Mouse (Mus musculus) hindbrain, embryonic 16.5 days (tissue): ENCODE data around the gene Dppa2. TPM values are rescaled to one million over a fixed set of nuclear protein-coding genes. Genes with fewer than 3 reads are reported as not detected.

Experiments used
- ATAC-seq: fragments of 200-750 bp; cut with Nextera tagmentation; 2 replicates; pipeline ENCODE4 v1.8.0; 2017; ENCODE audit warnings: moderate TSS enrichment, moderate library complexity
- H3K27ac ChIP-seq: fragments of 300-500 bp; sonication (generic); 2 replicates; pipeline ENCODE4 v1.5.1; 2014; ENCODE audit warnings: low read depth, mild to moderate bottlenecking, control low read depth, low read length, moderate library complexity
- H3K27me3 ChIP-seq: fragments of 300-500 bp; sonication (generic); replicated peaks from 2 replicates; pipeline ENCODE4 v1.6.1; 2014; ENCODE audit warnings: low read length; ENCODE audit not compliant: control insufficient read depth, insufficient read depth
- H3K36me3 ChIP-seq: fragments of 300-500 bp; sonication (generic); 2 replicates; pipeline ENCODE4 v1.6.1; 2014; ENCODE audit warnings: mild to moderate bottlenecking, low read length, moderate library complexity, mixed read lengths; ENCODE audit not compliant: control insufficient read depth, insufficient read depth
- H3K4me1 ChIP-seq: fragments of 300-500 bp; sonication (generic); 2 replicates; pipeline ENCODE4 v1.6.1; 2014; ENCODE audit warnings: low read depth, low read length; ENCODE audit not compliant: control insufficient read depth, insufficient read depth
- H3K4me2 ChIP-seq: fragments of 300-500 bp; sonication (generic); 2 replicates; pipeline ENCODE4 v1.6.1; 2014; ENCODE audit warnings: mild to moderate bottlenecking, low read length, control low read depth, moderate library complexity
- H3K4me3 ChIP-seq: fragments of 300-500 bp; sonication (generic); 2 replicates; pipeline ENCODE4 v1.5.1; 2014; ENCODE audit warnings: mild to moderate bottlenecking, low read length, control low read depth, moderate library complexity
- H3K9ac ChIP-seq: fragments of 300-500 bp; sonication (generic); 2 replicates; pipeline ENCODE4 v1.6.1; 2014; ENCODE audit warnings: low read depth, mild to moderate bottlenecking, control low read depth, low read length, moderate library complexity
- H3K9me3 ChIP-seq: fragments of 300-500 bp; sonication (generic); 2 replicates; pipeline ENCODE4 v1.6.1; 2014; ENCODE audit warnings: mild to moderate bottlenecking, low read length, moderate library complexity; ENCODE audit not compliant: control insufficient read depth
- WGBS: fragments of 180-500 bp; shearing (Covaris S2); extraction: QIAGEN DNeasy Blood & Tissue Kit; methylation state at CpG from one replicate; pipeline ENCODE4 v1.1.7; 2014; 5-methylcytosine and 5-hydroxymethylcytosine counted together
- polyA plus RNA-seq: library from polyadenylated mRNA; unstranded; fragments of >200 nt; fragmentation: Nextera tagmentation; extraction: Ambion mirVana; gene quantifications from 2 replicates; pipeline ENCODE4 v1.2.1, GENCODE M21; 2015

Dppa2 gene
- polyA plus RNA-seq, 1 experiment from 2014 or later, result not detected

DNA sequence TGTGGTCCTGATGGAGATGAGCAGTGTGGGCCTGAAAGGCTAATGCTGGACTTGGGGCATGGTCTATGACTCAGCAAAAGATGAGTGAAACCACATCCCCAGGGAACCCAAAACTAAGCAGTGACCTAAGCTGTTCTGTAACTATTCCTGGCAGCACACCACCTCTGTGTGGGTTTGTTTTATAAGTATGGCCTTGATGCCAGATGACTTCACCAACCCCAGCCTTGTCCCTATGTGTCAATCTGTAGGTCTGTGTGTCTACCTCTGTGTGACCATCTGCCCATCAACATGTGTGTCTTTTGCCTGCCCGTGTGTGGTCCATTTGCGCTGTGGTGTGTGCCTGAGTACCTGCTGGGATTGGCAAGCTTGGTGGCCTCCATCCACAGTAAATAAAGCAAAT, 64.4 kb downstream of the Dppa2 start:
- Histone ChIP-seq H3K36me3 (no peaks in the 10 kb centered on the region), H3K27me3 (no peaks in the 10 kb centered on the region), H3K4me3 (no peak overlapping the region), H3K9ac (no peak overlapping the region), H3K4me1 (no peaks in the 10 kb centered on the region), H3K4me2 (no peak overlapping the region), H3K27ac (no peak overlapping the region), H3K9me3 (peaks cover 2% of the 10 kb centered on the region; the same call in 1 of the 2 replicates)
- ATAC-seq, result peak; percentile 34; the same call in 1 of the 2 replicates
- WGBS, result 86% methylated on average over 2 of the region's 2 CpGs

Other genes with a start within 250 kb of the Dppa2 start
- not detected in 2 replicates for gene Dppa4, start 20.2 kb upstream of the Dppa2 start, polyA plus RNA-seq
- gene Gm5485, start 108.5 kb downstream of the Dppa2 start, polyA plus RNA-seq, result not detected in 2 replicates
- gene Morc1, start 127.3 kb downstream of the Dppa2 start, polyA plus RNA-seq, result 0.14 and 0.17 TPM in 2 replicates